Mouse (Mus musculus) intestine, postnatal 0 days (tissue): ENCODE results near the gene Mill2. TPM values are rescaled to one million over a fixed set of nuclear protein-coding genes. Genes with fewer than 3 reads are reported as not detected.
A peak's percentile ranks its signal among the peaks of the same experiment; 100 is the strongest.

Experiments used
- ATAC-seq: fragments of 200-750 bp; cut with Nextera tagmentation; 2 replicates; pipeline ENCODE4 v1.8.0; 2017; ENCODE audit warnings: mild to moderate bottlenecking, moderate TSS enrichment, moderate library complexity
- H3K27ac ChIP-seq: fragments of 300-500 bp; sonication (generic); 2 replicates; pipeline ENCODE4 v1.5.1; 2014; ENCODE audit warnings: mild to moderate bottlenecking, low read depth, low read length, moderate library complexity
- H3K27me3 ChIP-seq: fragments of 300-500 bp; sonication (generic); replicated peaks from 2 replicates; pipeline ENCODE4 v1.6.1; 2014; ENCODE audit warnings: low read length, mixed read lengths; ENCODE audit not compliant: control insufficient read depth, insufficient read depth
- H3K36me3 ChIP-seq: fragments of 300-500 bp; sonication (generic); 2 replicates; pipeline ENCODE4 v1.6.1; 2014; ENCODE audit warnings: mild to moderate bottlenecking, moderate library complexity; ENCODE audit not compliant: control insufficient read depth, insufficient read depth
- H3K4me1 ChIP-seq: fragments of 300-500 bp; sonication (generic); replicated peaks from 2 replicates; pipeline ENCODE4 v1.6.1; 2014; ENCODE audit warnings: antibody characterized with exemption, low read length, mixed read lengths; ENCODE audit not compliant: control insufficient read depth, insufficient read depth
- H3K4me2 ChIP-seq: fragments of 300-500 bp; sonication (generic); replicated peaks from 2 replicates; pipeline ENCODE4 v1.6.1; 2014; ENCODE audit warnings: low read depth, mild to moderate bottlenecking, moderate library complexity
- H3K4me3 ChIP-seq: fragments of 300-500 bp; sonication (generic); 2 replicates; pipeline ENCODE4 v1.5.1; 2014; ENCODE audit warnings: low read depth, low read length
- H3K9ac ChIP-seq: fragments of 300-500 bp; sonication (generic); 2 replicates; pipeline ENCODE4 v1.6.1; 2014; ENCODE audit warnings: mild to moderate bottlenecking, low read depth, low read length
- H3K9me3 ChIP-seq: fragments of 300-500 bp; sonication (generic); 2 replicates; pipeline ENCODE4 v1.6.1; 2016; ENCODE audit warnings: mixed run types; ENCODE audit not compliant: control insufficient read depth
- CTCF ChIP-seq: sonication (generic); IDR thresholded peaks from 2 replicates; pipeline ENCODE4 v1.5.1; 2016; ENCODE audit warnings: low read depth, mild to moderate bottlenecking, control low read depth, antibody characterized with exemption, moderate library complexity
- WGBS: fragments of 180-500 bp; shearing (Covaris S2); extraction: QIAGEN DNeasy Blood & Tissue Kit; methylation state at CpG from one replicate; pipeline ENCODE4 v1.1.7; 2014; 5-methylcytosine and 5-hydroxymethylcytosine counted together
- polyA plus RNA-seq: library from polyadenylated mRNA; unstranded; fragments of >200 nt; fragmentation: Nextera tagmentation; extraction: Ambion mirVana; gene quantifications from 2 replicates; pipeline ENCODE4 v1.2.1, GENCODE M21; 2015

The Mill2 gene
- polyA plus RNA-seq, 1 experiment from 2014 or later: 0.72 TPM

DNA sequence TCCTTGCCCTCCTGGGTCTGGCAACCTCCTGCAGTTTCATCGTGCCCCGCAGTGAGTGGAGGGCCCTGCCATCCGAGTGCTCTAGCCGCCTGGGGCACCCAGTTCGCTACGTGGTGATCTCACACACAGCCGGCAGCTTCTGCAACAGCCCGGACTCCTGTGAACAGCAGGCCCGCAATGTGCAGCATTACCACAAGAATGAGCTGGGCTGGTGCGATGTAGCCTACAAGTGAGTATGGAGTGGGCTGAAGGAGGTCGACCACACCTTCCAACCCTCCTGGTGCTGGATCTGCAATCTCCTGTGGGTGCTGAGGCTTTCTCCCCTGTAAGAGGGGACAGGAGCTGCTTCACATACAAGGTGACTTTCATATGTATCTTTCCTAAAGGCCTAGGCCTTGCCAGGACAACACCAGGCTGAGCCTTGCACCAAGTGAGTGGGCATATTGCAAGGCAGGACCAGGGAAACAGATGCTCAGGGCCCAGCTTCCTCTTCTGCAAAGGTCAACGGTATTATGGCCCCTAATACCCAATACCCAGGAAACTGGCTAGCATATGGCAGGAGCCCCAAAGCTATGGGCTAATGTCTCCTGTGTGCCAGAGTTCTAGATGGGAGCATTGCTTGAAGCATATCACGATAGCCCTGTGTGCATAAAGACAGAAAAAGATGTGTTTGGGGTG, 45.1 kb downstream of the Mill2 start:
- ATAC-seq: no peak; the same call in 1 of the 2 replicates
- H3K27ac ChIP-seq: peak overlapping the region; percentile 75
- peak overlapping the region; percentile 57 for H3K4me2 ChIP-seq
- peak overlapping the region; percentile 50; the same call in 1 of the 2 replicates for H3K9ac ChIP-seq
- peaks cover 9% of the 10 kb centered on the region; the same call in 1 of the 2 replicates for H3K36me3 ChIP-seq
- no peak for TF ChIP-seq CTCF
- WGBS: 32% methylated on average over 13 of the region's 13 CpGs
- H3K4me1 ChIP-seq: no peaks in the 10 kb centered on the region
- H3K9me3 ChIP-seq: no peaks in the 10 kb centered on the region
- H3K27me3 ChIP-seq: no peaks in the 10 kb centered on the region
- H3K4me3 ChIP-seq: peak overlapping the region; percentile 21

- Histone ChIP-seq H3K4me3 (no peak overlapping the region), H3K4me2 (no peak overlapping the region), H3K9me3 (no peaks in the 10 kb centered on the region), H3K27me3 (no peaks in the 10 kb centered on the region), H3K9ac (no peak overlapping the region), H3K36me3 (peaks cover 12% of the 10 kb centered on the region), H3K27ac (no peak overlapping the region), H3K4me1 (no peaks in the 10 kb centered on the region)
- TF ChIP-seq CTCF: no peak
- no peak for ATAC-seq
- WGBS: 95% methylated on average over 1 of the region's 1 CpGs
Observed at GRCm38 (mm10) chr7:18886963-18887362, 47.2 kb downstream of the Mill2 start.

DNA sequence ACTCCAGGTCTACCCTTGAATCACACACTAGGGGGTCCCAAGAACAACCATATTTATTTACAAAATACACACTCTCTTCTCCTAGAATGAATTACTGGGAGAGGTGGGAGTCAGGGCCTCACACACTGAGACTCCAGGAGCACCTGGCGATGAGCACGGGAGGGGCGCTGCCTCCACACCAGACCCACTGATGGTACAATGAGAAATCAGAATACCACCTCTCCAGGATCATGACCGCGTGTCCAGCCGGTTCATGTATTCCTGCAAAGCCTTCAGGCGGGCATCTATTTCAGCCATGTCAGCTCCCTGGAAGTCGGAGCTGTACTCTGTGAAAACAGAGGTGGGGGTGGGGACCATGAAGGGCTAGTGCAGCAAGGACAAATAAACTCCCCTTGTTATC, 51.1 kb downstream of the Mill2 start:
- no peak for ATAC-seq
- peaks cover 12% of the 10 kb centered on the region for H3K36me3 ChIP-seq
- no peaks in the 10 kb centered on the region for H3K9me3 ChIP-seq
- 0 out of 2 replicates have a peak, but pooled peaks cover 4% of the 10 kb centered on the region for H3K27me3 ChIP-seq
- TF ChIP-seq CTCF: no peak
- no peak overlapping the region for H3K4me2 ChIP-seq
- no peak overlapping the region for H3K9ac ChIP-seq
- no peak overlapping the region for H3K4me3 ChIP-seq
- 0 out of 2 replicates have a peak, but pooled peaks cover 4% of the 10 kb centered on the region for H3K4me1 ChIP-seq
- H3K27ac ChIP-seq: no peak overlapping the region
- WGBS: 95% methylated on average over 8 of the region's 8 CpGs

DNA sequence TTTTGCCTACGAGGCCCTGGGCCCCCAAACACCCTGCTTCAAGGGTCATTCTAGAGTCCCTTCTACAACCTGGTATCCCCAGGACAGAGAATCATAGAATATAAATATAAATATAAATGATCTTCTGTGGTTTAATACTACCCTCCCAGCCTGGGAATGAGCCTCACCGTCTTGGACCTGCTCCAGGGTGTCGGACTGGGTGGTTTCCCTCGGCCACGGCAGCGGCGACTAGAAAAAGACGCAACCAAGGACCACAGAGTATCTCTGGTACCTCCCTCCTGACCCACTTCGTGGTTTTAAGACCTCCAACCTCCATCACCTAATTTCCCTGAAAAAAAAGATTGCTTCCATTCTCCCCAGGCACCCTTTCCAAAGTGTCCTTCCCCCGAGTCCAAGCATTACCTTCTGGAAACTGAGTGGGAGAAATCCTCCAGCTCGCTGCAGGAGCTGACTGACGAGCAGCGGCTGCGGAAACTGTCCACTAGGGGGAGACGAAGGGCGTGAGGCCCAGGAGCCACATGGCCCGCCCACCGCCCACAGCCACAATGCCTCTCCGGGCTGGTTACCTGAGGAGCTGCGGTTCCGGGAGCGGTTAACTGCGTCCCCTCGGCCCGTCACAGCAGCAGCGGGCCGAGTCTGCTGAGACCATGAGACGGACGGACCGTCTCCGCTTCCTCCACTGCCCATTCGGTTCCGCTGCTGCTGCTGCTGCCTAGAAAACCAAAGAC, 52.3 kb downstream of the Mill2 start:
- Histone ChIP-seq H3K27me3 (0 out of 2 replicates have a peak, but pooled peaks cover 4% of the 10 kb centered on the region), H3K9ac (peak overlapping the region; percentile 22; the same call in 1 of the 2 replicates), H3K36me3 (peaks cover 10% of the 10 kb centered on the region), H3K4me2 (peak overlapping the region; percentile 84), H3K4me1 (0 out of 2 replicates have a peak, but pooled peaks cover 4% of the 10 kb centered on the region), H3K27ac (no peak overlapping the region), H3K4me3 (peak overlapping the region; percentile 35), H3K9me3 (no peaks in the 10 kb centered on the region)
- peak; percentile 75 for ATAC-seq
- WGBS: 20% methylated on average over 33 of the region's 33 CpGs
- peak; percentile 98 for TF ChIP-seq CTCF

DNA sequence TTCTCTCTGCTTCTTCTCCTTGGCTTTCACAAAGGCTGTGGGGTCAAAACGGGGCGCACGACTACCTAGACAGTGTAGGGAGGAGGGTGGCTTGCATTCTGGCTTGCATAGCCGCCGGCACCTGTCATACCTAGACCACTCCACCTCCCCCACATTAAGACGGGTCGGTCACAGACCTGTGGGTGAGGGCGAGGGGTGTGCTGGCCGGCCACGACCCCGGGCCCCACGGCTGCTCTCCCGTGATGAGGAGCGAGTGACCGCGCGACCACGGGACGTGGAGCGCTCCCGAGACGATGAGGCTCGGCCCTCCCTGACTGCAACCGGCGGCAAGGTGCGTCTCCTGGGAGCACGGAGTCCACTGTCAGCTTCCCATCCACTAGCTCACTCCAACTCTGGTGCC, 53.2 kb downstream of the Mill2 start:
- no peak overlapping the region for H3K27ac ChIP-seq
- no peak for ATAC-seq
- 35% methylated on average over 27 of the region's 27 CpGs for WGBS
- no peak for TF ChIP-seq CTCF
- H3K9me3 ChIP-seq: no peaks in the 10 kb centered on the region
- peak overlapping the region; percentile 84 for H3K4me2 ChIP-seq
- no peak overlapping the region; the same call in 1 of the 2 replicates for H3K4me3 ChIP-seq
- H3K9ac ChIP-seq: no peak overlapping the region
- H3K4me1 ChIP-seq: 0 out of 2 replicates have a peak, but pooled peaks cover 4% of the 10 kb centered on the region
- H3K27me3 ChIP-seq: 0 out of 2 replicates have a peak, but pooled peaks cover 4% of the 10 kb centered on the region
- H3K36me3 ChIP-seq: peaks cover 12% of the 10 kb centered on the region

GRCm38 (mm10) chr7:18893651-18894430, 54.1 kb downstream of the Mill2 start:
- no peaks in the 10 kb centered on the region for H3K9me3 ChIP-seq
- 0 out of 2 replicates have a peak, but pooled peaks have one; percentile 9 for ATAC-seq
- no peak for TF ChIP-seq CTCF
- H3K4me1 ChIP-seq: 0 out of 2 replicates have a peak, but pooled peaks cover 4% of the 10 kb centered on the region
- H3K36me3 ChIP-seq: peaks cover 20% of the 10 kb centered on the region
- H3K9ac ChIP-seq: peak overlapping the region; percentile 34; the same call in 1 of the 2 replicates
- H3K27me3 ChIP-seq: 0 out of 2 replicates have a peak, but pooled peaks cover 4% of the 10 kb centered on the region
- H3K4me3 ChIP-seq: peak overlapping the region; percentile 33
- H3K4me2 ChIP-seq: peak overlapping the region; percentile 84
- WGBS: 8% methylated on average over 34 of the region's 41 CpGs
- H3K27ac ChIP-seq: no peak overlapping the region
